Mouse (Mus musculus) adrenal gland, postnatal 36 days (tissue): Measurements from ENCODE around the gene Gm28053. TPM values are rescaled to one million over a fixed set of nuclear protein-coding genes. Genes with fewer than 3 reads are reported as not detected.
"Not testable (repeated sequence)": the region's sequence is repeated elsewhere in the genome, so short reads cannot be mapped to it uniquely, and the experiment has no call there.

ENCODE experiments used
- DNase-seq, 2 experiments: peaks; one replicate each; pipeline ENCODE4 v3.0.0; 2021; ENCODE audit warnings: mixed read lengths in 1 of 2
- long read RNA-seq, 2 experiments: library from polyadenylated mRNA; stranded (forward); transcript quantifications; one replicate each; pipeline ENCODE4 v2.0.0; 2021; ENCODE audit warnings: borderline sequencing depth in 2 of 2
- total RNA-seq, 2 experiments: library from RNA; stranded (reverse); gene quantifications; 2 replicates each; pipeline ENCODE4 v1.2.3; 2021

Gm28053 gene
- total RNA-seq = 1 to 10 TPM; 2.9 to 3.3 TPM
- long read RNA-seq, experiment 1, partial matches to known transcripts = 0 of 9 reads
- long read RNA-seq, experiment 1, other reads (novel, unspliced or antisense) = 7 of 9 reads
- long read RNA-seq, experiment 2, partial matches to known transcripts = 0 of 2 reads
- long read RNA-seq, experiment 2, other reads (novel, unspliced or antisense) = 0 of 2 reads

DNA sequence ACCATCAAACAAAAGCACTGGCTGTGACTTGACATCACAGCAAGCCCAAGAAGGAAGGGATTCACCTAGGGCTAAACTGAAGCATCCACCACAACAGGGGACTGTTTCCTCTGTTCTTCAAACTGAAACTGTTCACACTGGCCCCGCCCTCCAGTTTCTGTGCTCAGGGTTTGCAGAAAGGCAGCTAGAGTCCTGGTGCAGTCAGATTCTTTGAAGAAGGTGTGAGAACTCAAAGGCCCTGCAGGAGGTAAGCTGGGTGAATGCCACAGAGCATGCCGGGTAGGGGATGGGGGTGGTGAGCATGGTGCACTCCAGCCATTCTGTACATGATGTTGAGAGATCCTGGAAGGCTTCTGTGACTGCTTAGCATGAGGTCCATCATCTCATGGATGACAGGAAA is at the start of gene Gm28053, which contains the start of gene Gimap7:
Gene Gm28053, plus strand, starts transcription at position 153 of the 400 bp plus-strand sequence.
Gene Gimap7, plus strand, starts transcription at position 167 of the 400 bp plus-strand sequence.
- no peak for DNase-seq

DNA sequence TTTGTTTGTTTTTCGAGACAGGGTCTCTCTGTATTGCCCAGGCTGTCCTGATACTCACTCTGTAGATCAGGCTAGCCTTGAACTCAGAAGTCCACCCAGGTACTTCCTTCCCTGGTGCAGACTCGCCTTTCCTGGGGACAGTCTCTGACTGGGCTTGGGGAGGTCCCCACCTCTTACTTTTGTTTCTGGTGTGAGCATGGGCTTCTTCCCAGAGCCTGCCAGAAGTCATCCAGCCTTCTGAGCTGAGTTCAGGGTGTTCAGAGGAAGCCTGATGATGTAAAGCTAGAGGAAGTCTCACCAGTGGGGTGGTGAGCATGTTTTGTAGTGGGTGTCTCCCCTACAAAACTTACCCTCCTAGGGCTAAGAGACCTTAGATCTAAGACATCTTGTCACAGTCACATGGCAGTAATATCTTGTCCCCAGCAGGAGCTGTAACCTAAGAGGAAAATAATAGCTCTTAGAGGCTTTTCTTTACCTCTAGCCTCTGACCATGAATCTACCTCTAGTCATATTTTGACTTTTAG is 48.9 kb upstream of the Gm28053 start:
- no peak for DNase-seq

DNA sequence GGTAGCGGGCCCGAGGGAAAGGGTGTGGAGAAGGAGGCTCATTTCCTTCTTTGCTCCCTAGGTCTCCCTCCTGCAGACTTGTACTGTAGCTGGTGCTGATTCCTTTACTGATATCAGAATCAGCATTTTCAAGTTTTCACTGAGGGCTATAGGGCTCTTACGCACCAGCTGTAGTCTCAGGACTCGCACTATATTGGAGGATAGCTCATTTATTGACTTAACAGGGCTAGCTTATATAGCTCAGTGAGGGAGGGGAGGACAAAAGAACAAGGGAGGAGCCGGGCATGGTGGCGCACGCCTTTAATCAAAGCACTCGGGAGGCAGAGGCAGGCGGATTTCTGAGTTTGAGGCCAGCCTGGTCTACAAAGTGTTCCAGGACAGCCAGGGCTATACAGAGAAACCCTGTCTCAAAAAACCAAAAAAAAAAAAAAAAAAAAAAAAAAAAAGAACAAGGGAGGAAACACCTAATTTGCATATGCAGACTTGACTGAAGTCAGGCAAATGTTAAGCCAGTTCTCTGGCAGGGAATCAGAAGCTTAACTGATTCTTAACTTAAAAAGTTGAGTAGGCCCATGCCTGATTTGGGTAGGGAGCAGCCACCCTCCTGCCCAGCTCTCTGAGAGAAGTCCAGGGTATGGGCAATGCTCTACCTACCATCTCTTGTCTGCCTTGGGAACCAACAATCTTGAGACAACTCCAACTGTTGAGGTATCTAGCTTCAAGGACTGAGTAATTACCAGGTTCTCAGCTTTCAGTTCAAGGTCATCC is 43.9 kb upstream of the Gm28053 start:
- no peak for DNase-seq

DNA sequence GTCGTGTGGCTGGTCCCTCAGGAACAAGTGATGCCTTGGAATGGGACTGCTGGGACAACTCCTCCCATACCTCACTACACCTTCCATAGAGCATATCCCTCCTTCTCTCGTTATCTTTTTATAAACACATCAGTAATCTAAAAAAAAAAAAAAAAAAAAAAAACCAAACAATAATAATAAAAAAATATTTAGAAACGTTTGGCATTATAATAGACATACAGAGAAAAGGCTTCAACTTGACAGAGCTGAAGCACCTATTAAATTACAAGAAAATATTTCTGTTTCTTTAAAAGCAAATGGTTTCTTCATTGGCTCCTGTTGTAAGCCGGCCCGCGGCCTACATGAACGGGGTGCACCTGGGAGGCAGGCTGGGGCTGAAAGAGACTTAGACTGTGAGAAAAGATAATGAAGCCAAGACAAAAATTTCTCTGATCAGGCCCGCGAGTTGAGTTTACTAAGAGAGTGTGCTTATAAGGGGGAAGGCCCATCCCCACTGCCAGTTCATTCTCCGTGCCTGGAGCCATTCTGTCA is 42.9 kb upstream of the Gm28053 start:
- DNase-seq = no peak

DNA sequence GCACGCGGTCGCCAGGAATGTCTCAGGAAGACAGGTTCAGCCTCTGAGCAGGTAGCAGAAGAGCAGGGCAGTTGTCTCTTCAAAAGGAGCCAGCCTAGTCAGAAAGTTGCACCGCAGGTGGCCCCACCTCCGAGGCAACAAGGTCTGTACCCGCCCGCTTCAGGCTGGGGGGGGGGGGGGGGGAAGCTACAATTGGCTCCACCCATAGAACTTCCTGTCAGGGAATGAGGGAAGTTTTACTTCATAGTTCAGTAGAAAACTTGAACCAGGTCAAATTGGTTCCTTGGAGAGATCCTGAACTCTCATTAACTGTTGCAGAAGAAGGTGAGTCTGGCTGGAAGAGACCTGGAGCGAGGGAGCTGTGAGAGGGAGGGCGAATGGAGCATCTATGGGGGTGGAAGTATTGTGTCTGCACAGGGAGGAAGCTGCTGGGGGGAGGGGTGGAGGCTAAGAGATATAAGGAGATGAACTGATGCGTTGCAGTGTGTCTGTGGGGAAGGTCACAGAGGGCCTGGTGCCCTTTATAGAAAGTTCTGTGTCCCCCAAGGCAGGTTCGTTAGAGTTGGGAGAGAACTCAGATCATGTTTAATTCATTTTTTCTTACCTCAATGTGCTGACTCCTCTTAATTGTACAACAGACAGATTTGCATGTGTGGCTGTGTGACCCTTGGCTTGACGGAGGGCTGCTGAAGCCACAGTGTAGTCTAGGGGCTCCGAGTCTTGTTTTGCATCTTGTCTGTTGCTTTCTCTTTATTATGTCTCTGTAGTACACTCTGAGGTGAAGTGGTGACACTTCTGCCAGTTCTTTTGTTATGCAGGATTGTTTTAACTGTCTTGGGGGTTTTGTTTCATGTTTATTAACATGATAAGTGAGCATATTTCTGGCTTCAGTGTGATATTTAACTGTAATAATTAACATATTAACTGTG is 42.2 kb upstream of the Gm28053 start, which contains the start of gene Gimap9:
Gene Gimap9, plus strand, starts transcription at position 199 of the 929 bp plus-strand sequence.
- peak; percentile 25 to 51 for DNase-seq

DNA sequence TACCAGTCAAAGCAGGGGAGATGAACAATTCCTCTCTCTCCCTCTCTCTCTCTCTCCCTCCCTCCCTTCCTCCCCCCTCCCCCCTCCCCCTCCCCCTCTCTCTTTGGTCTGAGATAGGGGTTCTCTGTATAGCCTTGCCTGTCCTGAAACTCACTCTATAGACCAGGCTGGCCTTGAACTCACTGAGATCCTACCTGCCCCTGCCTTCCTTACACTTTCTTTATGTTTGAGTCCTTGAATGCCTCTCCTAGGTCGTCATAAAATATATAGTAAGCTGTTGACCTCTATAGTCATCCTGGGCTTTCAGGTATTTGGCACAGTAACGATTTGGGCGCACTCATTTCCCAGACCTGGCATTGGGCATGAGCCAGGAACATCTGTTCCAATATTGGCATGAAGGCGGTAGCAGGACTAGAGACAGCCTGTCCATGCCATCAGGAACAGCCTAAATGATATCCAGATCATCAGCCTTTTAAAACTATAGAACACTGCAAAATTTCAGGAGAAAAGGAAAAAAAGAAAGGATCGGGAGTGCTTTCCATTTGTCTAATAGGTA is 41.5 kb upstream of the Gm28053 start:
- DNase-seq = no peak

DNA sequence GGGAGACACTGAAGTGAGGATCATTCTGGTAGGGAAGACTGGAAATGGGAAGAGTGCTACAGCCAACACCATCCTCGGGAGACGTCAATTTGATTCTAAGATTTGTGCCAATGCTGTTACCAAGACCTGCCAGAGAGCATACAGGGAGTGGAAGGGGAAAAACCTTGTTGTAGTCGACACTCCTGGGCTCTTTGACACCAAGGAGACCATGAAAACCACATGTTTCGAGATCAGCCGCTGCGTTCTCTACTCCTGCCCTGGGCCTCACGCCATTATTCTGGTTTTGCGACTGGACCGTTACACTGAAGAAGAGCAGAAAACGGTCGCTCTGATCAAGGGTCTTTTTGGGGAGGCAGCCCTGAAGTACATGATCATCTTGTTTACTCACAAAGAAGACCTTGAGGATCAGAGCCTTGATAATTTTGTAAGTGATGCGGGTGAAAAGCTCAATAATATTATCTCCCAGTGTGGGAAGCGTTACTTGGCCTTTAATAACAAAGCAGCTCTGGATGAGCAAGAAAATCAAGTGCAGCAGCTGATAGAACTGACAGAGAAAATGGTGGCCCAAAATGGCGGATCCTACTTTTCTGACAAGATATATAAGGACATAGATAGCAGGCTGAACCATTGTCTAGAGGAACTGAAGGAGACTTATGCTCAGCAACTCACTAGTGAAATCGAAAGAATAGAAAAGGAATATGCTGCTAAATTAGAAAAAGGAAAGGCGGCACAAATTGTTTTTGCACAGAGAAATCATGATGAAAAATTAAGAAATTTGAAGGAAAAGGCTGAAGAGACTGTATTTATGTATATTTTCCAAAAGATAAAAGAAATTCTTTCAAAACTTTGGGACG is 40.7 kb upstream of the Gm28053 start:
- no peak for DNase-seq

DNA sequence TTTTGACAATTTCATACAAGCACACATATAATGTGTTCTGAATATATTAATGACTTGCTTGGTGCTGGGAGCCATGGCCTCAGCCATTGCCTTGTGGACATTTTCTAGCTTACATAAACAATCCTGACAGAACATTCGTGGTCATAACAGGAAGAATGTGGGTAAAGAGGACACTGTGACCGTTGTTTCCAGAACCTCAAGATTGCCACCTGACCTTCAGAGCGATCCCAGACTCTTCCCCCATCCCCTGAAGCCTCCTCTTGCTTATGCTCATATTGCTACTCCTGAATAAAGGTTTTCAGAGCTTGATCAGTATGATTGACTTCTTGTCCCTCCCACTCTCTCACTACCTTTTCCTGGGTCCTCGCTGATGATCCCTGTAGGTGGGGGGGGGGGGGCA is 40.0 kb upstream of the Gm28053 start:
- DNase-seq = no peak

DNA sequence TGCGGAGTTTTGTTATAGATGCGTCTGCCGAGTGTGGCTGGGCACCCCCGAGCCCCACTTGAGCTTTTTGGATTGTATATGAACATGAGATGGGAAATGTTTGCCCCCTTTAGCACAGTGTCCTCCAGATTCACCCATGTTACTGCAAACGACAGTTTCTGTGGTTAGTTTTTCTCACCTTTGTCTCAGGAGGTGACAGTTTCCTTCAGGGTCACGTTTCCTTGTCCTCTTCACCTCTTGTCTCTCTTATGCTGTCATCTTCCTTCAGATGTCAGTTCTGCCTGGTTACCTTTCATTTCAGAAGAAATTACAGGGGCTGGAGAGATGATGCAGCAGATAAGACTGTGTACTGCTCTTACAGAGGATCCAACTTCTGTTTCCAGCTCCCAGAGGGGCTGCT is 38.7 kb upstream of the Gm28053 start:
- no peak for DNase-seq

DNA sequence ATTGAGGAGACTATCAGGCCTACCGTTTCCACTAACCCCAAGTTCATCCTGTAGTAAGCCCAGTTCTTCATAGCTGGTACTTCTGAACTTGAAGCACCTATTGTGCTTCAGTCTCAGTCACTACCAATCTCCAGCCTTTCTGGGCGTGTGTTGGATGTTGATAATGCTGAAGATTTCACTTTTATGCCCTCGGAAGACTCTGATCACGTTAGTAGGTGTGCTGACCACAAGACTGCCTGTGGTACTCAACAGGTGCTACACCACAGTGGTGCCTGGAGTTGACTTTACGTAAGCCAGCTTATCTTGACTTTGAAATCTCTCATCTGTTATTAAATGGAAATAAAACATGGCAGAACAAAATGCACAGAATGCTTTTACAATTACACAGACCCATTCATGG is 38.0 kb upstream of the Gm28053 start:
- no peak for DNase-seq

DNA sequence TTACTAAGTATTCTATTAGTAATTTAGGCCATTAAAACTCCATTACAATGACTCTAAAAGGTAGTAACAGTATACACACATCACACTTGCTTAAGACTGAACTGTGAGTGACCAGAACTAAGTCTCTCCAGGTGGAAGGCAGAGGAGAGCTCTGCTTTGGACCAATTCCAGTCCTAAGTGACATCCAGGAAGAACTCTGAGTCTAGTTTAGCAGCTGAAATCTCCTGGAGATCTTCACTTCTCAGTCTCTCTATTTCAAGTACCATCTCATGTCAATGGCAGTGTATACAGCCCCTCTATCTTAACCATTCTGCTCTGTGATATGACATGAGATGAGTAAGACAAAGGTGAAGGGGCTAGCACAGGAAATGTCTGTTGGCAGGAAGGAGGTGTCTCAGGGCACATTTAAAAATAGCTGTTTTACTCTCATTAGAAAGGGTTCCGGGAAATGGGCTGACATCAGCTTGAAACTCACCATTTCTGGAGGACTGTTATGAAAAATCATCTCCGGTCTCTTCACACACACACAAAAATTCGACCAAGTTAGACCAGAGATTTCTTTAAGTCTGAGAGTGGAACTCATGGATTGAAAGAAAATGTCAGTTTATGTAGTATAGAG is 36.8 kb upstream of the Gm28053 start:
- no peak for DNase-seq

DNA sequence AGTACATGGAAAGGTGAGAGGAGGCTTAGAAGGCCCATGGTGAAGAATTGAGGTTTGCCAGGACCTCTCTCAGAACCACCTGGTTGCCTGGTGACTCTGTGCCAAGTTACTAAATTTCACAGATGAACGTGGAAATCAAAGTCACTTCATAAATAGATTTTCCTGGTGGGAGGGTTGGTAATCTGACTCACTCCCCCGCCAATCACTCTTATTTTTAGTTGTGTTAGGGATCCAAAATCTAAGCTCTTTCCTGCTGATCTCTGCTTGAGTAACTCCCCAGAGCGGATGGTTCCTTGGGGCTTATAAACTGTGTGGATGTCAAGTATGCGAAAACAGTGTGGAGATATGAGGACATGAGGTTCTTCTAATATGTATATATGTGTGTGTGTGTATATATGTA is 36.1 kb upstream of the Gm28053 start:
- no peak for DNase-seq

DNA sequence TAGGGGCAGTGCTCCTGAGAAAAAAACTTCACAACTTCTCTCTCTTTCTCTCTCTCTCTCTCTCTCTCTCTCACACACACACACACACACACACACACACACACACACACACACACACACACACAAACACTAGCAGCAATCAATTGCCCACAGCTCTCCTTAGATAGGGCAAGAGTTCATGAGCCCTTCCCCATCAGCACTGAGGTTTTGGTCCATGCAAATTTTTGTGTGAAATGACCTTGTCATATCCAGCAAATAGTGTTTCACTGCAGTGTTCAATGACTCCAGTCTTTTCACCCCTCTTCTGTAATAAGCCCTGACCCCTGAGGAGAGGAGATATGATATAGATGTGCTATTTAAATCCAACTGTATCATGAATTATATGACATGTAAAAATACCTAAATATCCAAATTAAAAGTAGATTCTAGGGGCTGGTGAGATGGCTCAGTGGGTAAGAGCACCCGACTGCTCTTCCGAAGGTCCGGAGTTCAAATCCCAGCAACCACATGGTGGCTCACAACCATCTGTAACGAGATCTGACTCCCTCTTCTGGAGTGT is 35.1 kb upstream of the Gm28053 start:
- not testable (repeated sequence) for DNase-seq

DNA sequence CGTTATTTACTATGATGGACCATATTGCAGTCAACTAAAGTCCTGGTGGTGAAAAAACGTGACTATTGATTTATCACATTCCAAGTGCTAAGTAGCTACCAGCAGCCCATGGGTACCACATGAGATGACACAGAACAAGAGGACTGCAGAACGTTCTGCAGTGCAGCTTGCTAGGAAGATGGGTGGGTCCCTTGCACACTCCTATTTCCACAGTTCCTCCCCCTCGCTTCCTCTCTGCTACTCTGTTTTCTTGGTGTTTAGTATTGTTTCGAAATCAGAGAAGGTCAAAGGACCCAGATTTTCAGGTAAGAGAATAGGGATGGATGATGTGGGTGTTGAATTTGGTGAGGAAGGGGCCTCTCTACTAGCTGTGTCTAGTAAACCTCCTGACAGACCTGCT is 34.1 kb upstream of the Gm28053 start, which contains the start of gene Gimap4:
Gene Gimap4, plus strand, starts transcription at position 231 of the 400 bp plus-strand sequence.
- DNase-seq = no peak

DNA sequence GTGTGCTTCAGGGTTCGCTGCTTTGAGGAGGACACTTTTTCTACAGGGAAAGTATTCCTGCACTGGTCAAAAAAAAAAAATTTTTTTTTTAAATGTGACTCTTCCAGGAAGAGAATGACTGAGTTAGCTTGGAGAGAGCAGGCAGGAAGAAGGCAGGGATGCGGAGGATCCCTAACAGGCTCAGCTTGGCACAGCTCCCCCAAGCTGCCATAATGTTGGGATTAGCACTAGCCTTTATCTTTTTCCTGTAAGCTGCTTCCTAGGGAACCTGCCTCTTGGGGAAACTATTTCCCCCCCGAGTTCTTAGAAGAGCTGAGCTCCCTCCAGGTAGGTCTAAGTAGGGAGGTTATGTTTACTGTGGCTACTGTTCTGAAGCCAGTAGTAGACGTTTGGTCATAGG is 33.6 kb upstream of the Gm28053 start:
- DNase-seq = no peak

DNA sequence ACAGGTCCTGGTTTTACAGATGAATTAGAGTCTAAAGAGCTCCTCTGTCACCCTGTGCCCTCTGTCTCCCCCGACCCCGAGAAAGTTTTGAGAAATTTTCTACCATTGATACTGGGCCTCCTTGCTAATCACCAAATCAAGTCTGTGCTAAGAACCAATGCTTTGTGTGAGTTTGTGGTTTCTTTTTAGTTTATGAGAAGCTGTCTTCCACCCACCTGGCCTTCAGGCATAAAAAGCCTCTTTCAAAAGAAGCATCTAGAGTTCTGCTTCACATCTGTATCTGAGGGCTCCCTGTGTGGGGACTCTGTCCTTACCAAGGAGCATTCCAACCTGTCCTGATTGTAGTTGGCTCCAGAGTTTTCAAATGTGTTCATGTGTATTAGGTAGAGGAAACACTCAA is 33.2 kb upstream of the Gm28053 start:
- no peak for DNase-seq

DNA sequence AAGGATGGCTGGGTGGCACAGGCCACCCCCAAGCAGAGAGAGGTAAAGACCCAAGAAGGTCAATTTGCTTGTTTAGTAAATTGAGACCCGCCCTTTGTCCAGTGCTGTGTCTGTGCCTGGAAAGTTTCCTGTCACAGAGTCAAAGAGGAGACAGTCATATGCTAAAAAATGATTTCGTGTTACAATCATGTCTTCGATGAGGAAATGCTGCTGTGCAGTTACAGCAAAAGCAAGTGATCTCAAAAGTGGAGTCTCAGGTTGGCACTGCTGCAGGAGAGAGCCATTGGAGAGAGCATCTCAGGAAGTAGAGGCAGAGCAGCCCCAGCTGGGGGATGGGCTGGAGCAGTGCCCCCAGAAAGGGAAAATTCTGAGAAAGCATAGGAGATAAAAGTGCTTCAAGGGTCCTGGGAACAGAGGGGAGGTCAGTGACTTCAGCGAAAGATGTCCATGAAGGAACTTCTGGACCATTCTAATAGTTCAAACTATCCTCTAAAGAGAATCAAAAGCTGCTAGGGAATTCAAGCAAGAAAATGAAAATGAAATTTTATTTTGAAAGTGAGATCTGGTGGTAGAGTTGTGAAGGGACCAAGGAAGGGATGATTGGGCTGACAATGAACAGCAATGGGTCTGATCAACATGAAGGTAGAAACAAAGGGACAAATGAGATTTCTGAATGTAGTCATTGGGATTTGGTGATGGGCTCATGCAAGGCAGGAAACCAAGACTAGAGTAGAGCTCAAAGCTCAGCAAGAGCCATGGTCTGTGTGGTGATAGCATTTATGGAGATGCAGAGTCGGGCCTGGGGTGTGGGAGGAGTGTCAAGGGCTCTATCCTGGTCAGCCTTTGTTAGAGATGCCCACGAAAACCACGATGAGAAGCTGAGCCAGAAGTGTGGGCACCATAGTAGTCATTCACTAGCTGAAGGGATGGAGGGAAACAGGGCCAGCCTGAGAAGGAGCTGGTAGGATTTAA is 32.4 kb upstream of the Gm28053 start:
- no peak for DNase-seq

DNA sequence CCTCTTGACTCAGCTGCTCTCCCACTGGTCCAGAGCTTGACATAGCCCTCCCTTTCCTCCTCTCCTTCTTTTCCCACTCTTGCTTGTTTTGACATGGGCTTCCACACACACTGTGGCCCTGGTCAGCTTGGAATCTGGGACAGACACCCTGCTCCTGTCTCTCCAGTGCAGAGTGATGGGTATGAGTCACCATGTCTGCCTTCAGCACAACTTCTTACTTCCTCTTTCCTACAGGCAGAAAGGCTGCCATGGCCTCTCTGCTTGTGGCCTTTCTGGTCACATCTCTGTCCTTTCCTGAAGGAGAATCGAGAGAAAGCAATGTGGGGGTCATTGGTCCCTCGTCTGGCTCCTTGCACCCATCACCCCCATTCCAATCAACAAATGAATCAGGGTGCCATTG is 31.3 kb upstream of the Gm28053 start:
- DNase-seq = no peak

DNA sequence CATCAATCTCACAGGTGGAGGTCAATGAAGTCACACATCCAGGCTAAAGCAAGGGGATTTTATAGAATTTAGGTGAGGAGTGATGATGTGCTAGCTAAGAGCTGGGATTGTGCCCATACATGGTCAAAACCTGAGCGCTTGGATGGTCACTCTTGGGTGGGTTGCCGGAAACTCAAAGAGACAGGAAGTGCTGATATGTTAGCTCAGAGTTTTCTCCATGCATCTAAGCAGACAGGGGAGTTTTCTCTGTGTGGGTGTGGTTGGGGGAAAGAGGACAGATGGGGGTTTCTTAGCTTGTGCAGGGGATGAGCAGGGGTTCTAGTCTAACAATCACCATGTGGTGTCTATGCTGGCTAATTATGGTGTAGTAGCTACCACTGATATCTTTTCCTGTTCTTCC is 29.1 kb upstream of the Gm28053 start:
- no peak for DNase-seq
